Mouse (Mus musculus): Measurements from ENCODE around the gene Cds1. TPM values are rescaled to one million over a fixed set of nuclear protein-coding genes. Genes with fewer than 3 reads are reported as not detected.

Gene Cds1
- polyA plus RNA-seq, 1 experiment: 15.9 TPM

- peaks cover 3% of the 10 kb centered on the region for H3K4me1 ChIP-seq (ENCODE audit: control insufficient read depth, insufficient read depth, low read length)
- no peaks in the 10 kb centered on the region for H3K27me3 ChIP-seq (ENCODE audit: control insufficient read depth, insufficient read depth, low read length, poor library complexity, severe bottlenecking)
- TF ChIP-seq EP300 (IDR thresholded peaks at IDR 0.05; ENCODE audit: insufficient read depth, low read depth, low read length) (peak; percentile 40; the same call in 1 of the 2 replicates), POLR2A (IDR thresholded peaks at IDR 0.05; ENCODE audit: insufficient read depth, low read length) (no peak), CTCF (IDR thresholded peaks at IDR 0.05; ENCODE audit: low read depth, low read length) (peak; percentile 98)
- peaks cover 3% of the 10 kb centered on the region; the same call in 1 of the 2 replicates for H3K36me3 ChIP-seq (ENCODE audit: control insufficient read depth, insufficient read depth, low read length, poor library complexity, severe bottlenecking)
- H3K9ac ChIP-seq (ENCODE audit: low read depth, poor library complexity, severe bottlenecking): no peak overlapping the region
- H3K4me3 ChIP-seq (ENCODE audit: low read depth, low read length): no peak overlapping the region
- H3K27ac ChIP-seq (ENCODE audit: insufficient read depth, low read length): no peak overlapping the region
- no peaks in the 10 kb centered on the region for H3K9me3 ChIP-seq (replicated peaks; ENCODE audit: control insufficient read depth, insufficient read depth, low read length, poor library complexity, severe bottlenecking)
These were observed 89.7 kb downstream of the Cds1 start for GRCm38 (mm10) chr5:101854667-101855066.

GRCm38 (mm10) chr5:101855475-101855874 lies 90.5 kb downstream of the Cds1 start:
- TF ChIP-seq POLR2A (IDR thresholded peaks at IDR 0.05; ENCODE audit: insufficient read depth, low read length) (no peak), CTCF (IDR thresholded peaks at IDR 0.05; ENCODE audit: low read depth, low read length) (no peak), EP300 (IDR thresholded peaks at IDR 0.05; ENCODE audit: insufficient read depth, low read depth, low read length) (no peak)
- H3K27ac ChIP-seq (ENCODE audit: insufficient read depth, low read length): no peak overlapping the region
- H3K4me3 ChIP-seq (ENCODE audit: low read depth, low read length): no peak overlapping the region
- H3K4me1 ChIP-seq (ENCODE audit: control insufficient read depth, insufficient read depth, low read length): peaks cover 3% of the 10 kb centered on the region
- H3K9ac ChIP-seq (ENCODE audit: low read depth, poor library complexity, severe bottlenecking): no peak overlapping the region
- no peaks in the 10 kb centered on the region for H3K27me3 ChIP-seq (ENCODE audit: control insufficient read depth, insufficient read depth, low read length, poor library complexity, severe bottlenecking)
- peaks cover 3% of the 10 kb centered on the region; the same call in 1 of the 2 replicates for H3K36me3 ChIP-seq (ENCODE audit: control insufficient read depth, insufficient read depth, low read length, poor library complexity, severe bottlenecking)
- no peaks in the 10 kb centered on the region for H3K9me3 ChIP-seq (replicated peaks; ENCODE audit: control insufficient read depth, insufficient read depth, low read length, poor library complexity, severe bottlenecking)

GRCm38 (mm10) chr5:101858891-101859436 lies 94.0 kb downstream of the Cds1 start:
- H3K27ac ChIP-seq (ENCODE audit: insufficient read depth, low read length): no peak overlapping the region
- no peak for TF ChIP-seq EP300 (IDR thresholded peaks at IDR 0.05; ENCODE audit: insufficient read depth, low read depth, low read length)
- no peak for TF ChIP-seq CTCF (IDR thresholded peaks at IDR 0.05; ENCODE audit: low read depth, low read length)
- peaks cover 3% of the 10 kb centered on the region; the same call in 1 of the 2 replicates for H3K36me3 ChIP-seq (ENCODE audit: control insufficient read depth, insufficient read depth, low read length, poor library complexity, severe bottlenecking)
- H3K27me3 ChIP-seq (ENCODE audit: control insufficient read depth, insufficient read depth, low read length, poor library complexity, severe bottlenecking): no peaks in the 10 kb centered on the region
- H3K9ac ChIP-seq (ENCODE audit: low read depth, poor library complexity, severe bottlenecking): no peak overlapping the region
- H3K4me1 ChIP-seq (ENCODE audit: control insufficient read depth, insufficient read depth, low read length): no peaks in the 10 kb centered on the region
- H3K9me3 ChIP-seq (replicated peaks; ENCODE audit: control insufficient read depth, insufficient read depth, low read length, poor library complexity, severe bottlenecking): no peaks in the 10 kb centered on the region
- H3K4me3 ChIP-seq (ENCODE audit: low read depth, low read length): no peak overlapping the region

GRCm38 (mm10) chr5:101861786-101862571 lies 97.0 kb downstream of the Cds1 start:
- Histone ChIP-seq H3K9me3 (replicated peaks; ENCODE audit: control insufficient read depth, insufficient read depth, low read length, poor library complexity, severe bottlenecking) (no peaks in the 10 kb centered on the region), H3K27ac (ENCODE audit: insufficient read depth, low read length) (no peak overlapping the region), H3K27me3 (ENCODE audit: control insufficient read depth, insufficient read depth, low read length, poor library complexity, severe bottlenecking) (no peaks in the 10 kb centered on the region), H3K9ac (ENCODE audit: low read depth, poor library complexity, severe bottlenecking) (no peak overlapping the region), H3K4me1 (ENCODE audit: control insufficient read depth, insufficient read depth, low read length) (no peaks in the 10 kb centered on the region), H3K4me3 (ENCODE audit: low read depth, low read length) (peak overlapping the region; percentile 13), H3K36me3 (ENCODE audit: control insufficient read depth, insufficient read depth, low read length, poor library complexity, severe bottlenecking) (peaks cover 2% of the 10 kb centered on the region; the same call in 1 of the 2 replicates)
- TF ChIP-seq CTCF (IDR thresholded peaks at IDR 0.05; ENCODE audit: low read depth, low read length) (no peak), EP300 (IDR thresholded peaks at IDR 0.05; ENCODE audit: insufficient read depth, low read depth, low read length) (0 out of 2 replicates have a peak, but pooled peaks have one; percentile 26), POLR2A (IDR thresholded peaks at IDR 0.05; ENCODE audit: insufficient read depth, low read length) (no peak)

- peak overlapping the region; percentile 7; the same call in 1 of the 2 replicates for H3K4me3 ChIP-seq (ENCODE audit: low read depth, low read length)
- H3K36me3 ChIP-seq (ENCODE audit: control insufficient read depth, insufficient read depth, low read length, poor library complexity, severe bottlenecking): peaks cover 2% of the 10 kb centered on the region; the same call in 1 of the 2 replicates
- no peaks in the 10 kb centered on the region for H3K27me3 ChIP-seq (ENCODE audit: control insufficient read depth, insufficient read depth, low read length, poor library complexity, severe bottlenecking)
- TF ChIP-seq CTCF (IDR thresholded peaks at IDR 0.05; ENCODE audit: low read depth, low read length): peak; percentile 28
- no peak for TF ChIP-seq EP300 (IDR thresholded peaks at IDR 0.05; ENCODE audit: insufficient read depth, low read depth, low read length)
- no peak for TF ChIP-seq POLR2A (IDR thresholded peaks at IDR 0.05; ENCODE audit: insufficient read depth, low read length)
- H3K9ac ChIP-seq (ENCODE audit: low read depth, poor library complexity, severe bottlenecking): no peak overlapping the region
- H3K27ac ChIP-seq (ENCODE audit: insufficient read depth, low read length): no peak overlapping the region
- H3K4me1 ChIP-seq (ENCODE audit: control insufficient read depth, insufficient read depth, low read length): no peaks in the 10 kb centered on the region
- H3K9me3 ChIP-seq (replicated peaks; ENCODE audit: control insufficient read depth, insufficient read depth, low read length, poor library complexity, severe bottlenecking): no peaks in the 10 kb centered on the region
These were observed 97.7 kb downstream of the Cds1 start for GRCm38 (mm10) chr5:101862651-101863050.

- TF ChIP-seq EP300 (IDR thresholded peaks at IDR 0.05; ENCODE audit: insufficient read depth, low read depth, low read length) (no peak), POLR2A (IDR thresholded peaks at IDR 0.05; ENCODE audit: insufficient read depth, low read length) (no peak), CTCF (IDR thresholded peaks at IDR 0.05; ENCODE audit: low read depth, low read length) (no peak)
- H3K9me3 ChIP-seq (replicated peaks; ENCODE audit: control insufficient read depth, insufficient read depth, low read length, poor library complexity, severe bottlenecking): no peaks in the 10 kb centered on the region
- no peaks in the 10 kb centered on the region for H3K4me1 ChIP-seq (ENCODE audit: control insufficient read depth, insufficient read depth, low read length)
- H3K36me3 ChIP-seq (ENCODE audit: control insufficient read depth, insufficient read depth, low read length, poor library complexity, severe bottlenecking): peaks cover 4% of the 10 kb centered on the region; the same call in 1 of the 2 replicates
- no peak overlapping the region for H3K27ac ChIP-seq (ENCODE audit: insufficient read depth, low read length)
- no peak overlapping the region for H3K4me3 ChIP-seq (ENCODE audit: low read depth, low read length)
- H3K9ac ChIP-seq (ENCODE audit: low read depth, poor library complexity, severe bottlenecking): no peak overlapping the region
- no peaks in the 10 kb centered on the region for H3K27me3 ChIP-seq (ENCODE audit: control insufficient read depth, insufficient read depth, low read length, poor library complexity, severe bottlenecking)
These were observed 99.0 kb downstream of the Cds1 start for GRCm38 (mm10) chr5:101863946-101864345.

Data from ES-Bruce4 (cell line).